Comparison of ENCODE assay signal across 25 mouse cellular contexts in the genomic region with DNA sequence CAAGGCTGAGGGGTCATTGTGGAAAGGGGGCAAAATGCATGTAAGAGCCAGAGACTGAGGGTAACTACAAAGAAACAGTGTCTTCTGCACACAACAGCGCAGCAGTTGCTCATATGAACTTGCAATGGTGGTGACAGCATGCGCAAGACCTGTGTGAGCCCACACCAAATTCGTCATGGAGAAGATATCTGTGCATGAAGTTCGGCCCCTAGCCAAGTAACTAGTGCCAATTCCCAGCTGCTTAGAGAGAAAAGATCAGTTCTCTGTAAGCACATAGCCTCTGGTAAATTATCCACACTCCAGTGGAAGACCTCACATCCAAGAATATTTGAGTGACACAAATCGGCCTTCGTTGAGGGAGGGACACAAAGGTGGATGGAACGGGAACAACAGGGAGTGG.
"Had no signal": no experiment of that assay in that cellular context is flagged by ENCODE, and none has a peak within 500 bp of the region (broad histone marks: within the 10 kb centered on the region; RNA-seq: fewer than 3 reads in every experiment).

No protein-coding gene starts in this region.

- H3K4me3 ChIP-seq: gastrocnemius, adult 2 months; heart, embryonic 10.5 days; heart, embryonic 12.5 days; hindbrain, embryonic 10.5 days; hindbrain, embryonic 12.5 days; intestine, embryonic 15.5 days; layer of hippocampus, adult 2 months; limb, embryonic 10.5 days; limb, embryonic 12.5 days; liver, embryonic 13.5 days had no signal

- H3K27me3 ChIP-seq: heart, embryonic 12.5 days; hindbrain, embryonic 12.5 days; intestine, embryonic 15.5 days; limb, embryonic 12.5 days; liver, embryonic 13.5 days had no signal

- H3K36me3 ChIP-seq: heart, embryonic 10.5 days; heart, embryonic 12.5 days; hindbrain, embryonic 10.5 days; hindbrain, embryonic 12.5 days; intestine, embryonic 15.5 days; limb, embryonic 10.5 days; limb, embryonic 12.5 days; liver, embryonic 13.5 days had no signal

- H3K27ac ChIP-seq: gastrocnemius, adult 2 months; heart, embryonic 10.5 days; hindbrain, embryonic 10.5 days; hindbrain, embryonic 12.5 days; hindbrain, embryonic 14.5 days; intestine, embryonic 15.5 days; layer of hippocampus, adult 2 months; limb, embryonic 10.5 days; limb, embryonic 12.5 days; liver, embryonic 13.5 days had no signal

- H3K4me1 ChIP-seq: heart, embryonic 10.5 days; heart, embryonic 12.5 days; hindbrain, embryonic 10.5 days; hindbrain, embryonic 12.5 days; intestine, embryonic 15.5 days; limb, embryonic 10.5 days; limb, embryonic 12.5 days; liver, embryonic 13.5 days had no signal

- H3K4me2 ChIP-seq: heart, embryonic 12.5 days; hindbrain, embryonic 12.5 days; hindbrain, embryonic 14.5 days; intestine, embryonic 15.5 days; limb, embryonic 12.5 days; liver, embryonic 11.5 days; liver, embryonic 13.5 days had no signal

- H3K9me3 ChIP-seq: heart, embryonic 10.5 days; heart, embryonic 12.5 days; hindbrain, embryonic 10.5 days; hindbrain, embryonic 12.5 days; intestine, embryonic 15.5 days; limb, embryonic 10.5 days; liver, embryonic 13.5 days had no signal

- DNase-seq: gastrocnemius, adult 2 months; gastrocnemius, postnatal 10 days; gastrocnemius, postnatal 25 days; heart, adult 18-20 months; heart, postnatal 10 days; heart, postnatal 4 days; kidney, adult 18-20 months; kidney, adult 8-10 months; kidney, postnatal 10 days; kidney, postnatal 25 days; kidney, postnatal 4 days; liver; liver, embryonic 13.5 days had no signal

- H3K9ac ChIP-seq: heart, embryonic 12.5 days; hindbrain, embryonic 12.5 days; hindbrain, embryonic 14.5 days; intestine, embryonic 15.5 days; limb, embryonic 12.5 days; liver, embryonic 13.5 days had no signal

- ATAC-seq: inflammation-experienced regulatory T-cells, adult 6 months; intestine, embryonic 15.5 days; intestine, postnatal 0 days had no signal
